Mouse (Mus musculus) right cerebral cortex, postnatal 4 days (tissue): Measurements from ENCODE around the gene Cfap61.

Experiments used
- DNase-seq: peaks from one replicate; pipeline ENCODE4 v3.0.0-alpha.2; 2022

Gene Cfap61

GRCm38 (mm10) chr2:146015341-146016186, 81.0 kb downstream of the Cfap61 start:
- DNase-seq, result no peak

- DNase-seq, result no peak
These were observed 88.3 kb downstream of the Cfap61 start for GRCm38 (mm10) chr2:146022846-146023245.

GRCm38 (mm10) chr2:146043640-146044039, 109.1 kb downstream of the Cfap61 start:
- DNase-seq, result no peak

- peak; percentile 59 for DNase-seq
These were observed 110.6 kb downstream of the Cfap61 start for GRCm38 (mm10) chr2:146044926-146045890.

GRCm38 (mm10) chr2:146047691-146048090, 113.1 kb downstream of the Cfap61 start:
- DNase-seq, result no peak

GRCm38 (mm10) chr2:146048221-146048829, 113.7 kb downstream of the Cfap61 start:
- no peak for DNase-seq

- DNase-seq, result no peak
These were observed 114.8 kb downstream of the Cfap61 start for GRCm38 (mm10) chr2:146049339-146049738.

- DNase-seq, result no peak
These were observed 115.5 kb downstream of the Cfap61 start for GRCm38 (mm10) chr2:146050069-146050468.

GRCm38 (mm10) chr2:146051334-146051733, 116.8 kb downstream of the Cfap61 start:
- no peak for DNase-seq

- no peak for DNase-seq
These were observed 122.5 kb downstream of the Cfap61 start for GRCm38 (mm10) chr2:146057123-146057522.

GRCm38 (mm10) chr2:146058791-146059190, 124.2 kb downstream of the Cfap61 start:
- DNase-seq, result no peak

GRCm38 (mm10) chr2:146061421-146062300, 127.1 kb downstream of the Cfap61 start:
- DNase-seq, result no peak

GRCm38 (mm10) chr2:146062330-146063092, 127.9 kb downstream of the Cfap61 start:
- no peak for DNase-seq

GRCm38 (mm10) chr2:146063093-146064074, 128.8 kb downstream of the Cfap61 start:
- no peak for DNase-seq

GRCm38 (mm10) chr2:146067364-146067763, 132.8 kb downstream of the Cfap61 start:
- DNase-seq, result no peak

- DNase-seq, result no peak
These were observed 138.7 kb downstream of the Cfap61 start for GRCm38 (mm10) chr2:146073300-146073699.

- no peak for DNase-seq
These were observed 142.5 kb downstream of the Cfap61 start for GRCm38 (mm10) chr2:146077117-146077516.

GRCm38 (mm10) chr2:146080282-146080681, 145.7 kb downstream of the Cfap61 start:
- no peak for DNase-seq

- DNase-seq, result no peak
These were observed 148.8 kb downstream of the Cfap61 start for GRCm38 (mm10) chr2:146083326-146083871.

GRCm38 (mm10) chr2:146087411-146087810, 152.8 kb downstream of the Cfap61 start:
- no peak for DNase-seq
